Mouse (Mus musculus) kidney, postnatal 4 days (tissue): ENCODE results near the gene Whrn.

ENCODE experiments used
- DNase-seq, 2 experiments: peaks; one replicate each; pipeline ENCODE4 v3.0.0; 2021; ENCODE audit warnings: mixed read lengths in 2 of 2

Gene Whrn

DNA sequence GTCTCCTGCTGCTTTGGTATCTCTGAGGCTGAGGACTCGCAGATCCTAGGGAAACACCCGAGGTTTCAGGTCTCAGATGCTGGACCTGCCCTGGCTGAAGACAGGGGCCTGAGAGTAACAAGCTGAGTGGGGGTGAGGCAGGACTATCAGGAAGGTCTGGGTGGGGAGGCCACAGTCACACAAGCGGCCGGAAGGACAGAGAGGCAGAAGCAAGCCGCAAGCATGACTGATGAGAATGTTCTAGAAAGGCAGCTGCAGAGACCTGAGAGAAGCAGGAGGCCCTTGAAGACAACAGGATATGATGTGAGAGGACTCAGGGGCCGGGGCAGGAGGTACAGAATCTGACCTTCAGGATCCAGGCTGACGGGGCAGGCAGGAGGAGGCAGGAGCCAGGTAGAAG lies 91.6 kb downstream of the Whrn start:
- peak; percentile 16 to 20 for DNase-seq

DNA sequence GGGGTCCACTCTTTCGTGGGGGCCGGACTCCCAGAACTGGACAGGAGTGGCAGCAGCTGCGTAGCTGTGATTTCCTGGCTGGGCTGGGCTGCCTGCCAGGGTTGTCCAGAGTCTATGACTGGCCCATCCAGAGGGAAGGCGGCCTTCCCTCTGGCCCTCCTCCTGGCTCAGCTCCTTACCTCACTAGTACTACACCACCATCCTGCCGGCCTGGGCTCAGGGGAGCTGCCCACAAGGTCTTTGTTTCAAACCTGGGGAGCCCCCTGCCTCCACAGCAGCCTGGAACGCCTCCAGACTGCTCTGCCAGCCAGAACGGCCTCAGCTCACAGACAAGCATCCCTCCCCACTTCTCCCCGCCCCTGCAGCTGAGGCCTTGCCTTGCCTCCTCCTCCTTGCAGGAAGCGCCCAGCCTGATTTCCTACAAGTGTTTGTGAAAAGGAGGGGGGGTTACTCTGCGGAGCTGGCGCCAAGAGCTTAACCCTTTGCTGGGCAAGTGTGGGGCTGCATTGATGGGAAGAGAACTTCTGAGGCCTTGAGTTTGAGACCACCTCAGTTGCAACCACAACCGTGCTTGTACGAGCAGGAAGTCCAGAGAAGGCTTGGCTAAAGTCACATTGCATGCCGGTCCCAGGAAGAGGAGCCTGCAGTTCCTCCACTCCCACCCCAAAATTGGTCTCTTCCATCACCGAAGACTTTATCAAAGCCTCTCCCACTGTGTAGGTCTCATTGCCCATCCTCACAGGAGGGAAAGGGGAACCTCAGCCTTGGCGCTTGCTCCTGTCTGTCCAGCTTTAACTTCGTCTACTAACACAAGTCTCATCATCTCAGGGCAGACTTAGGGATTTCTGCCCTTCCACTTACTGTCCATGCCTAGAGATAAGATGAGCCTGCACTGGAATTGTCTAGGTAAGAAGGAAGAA lies 92.5 kb downstream of the Whrn start, which contains the start of gene Akna:
TSS of gene Akna (minus strand) at position 315 of the 920 bp plus-strand sequence.
- peak; percentile 94 to 96 for DNase-seq

DNA sequence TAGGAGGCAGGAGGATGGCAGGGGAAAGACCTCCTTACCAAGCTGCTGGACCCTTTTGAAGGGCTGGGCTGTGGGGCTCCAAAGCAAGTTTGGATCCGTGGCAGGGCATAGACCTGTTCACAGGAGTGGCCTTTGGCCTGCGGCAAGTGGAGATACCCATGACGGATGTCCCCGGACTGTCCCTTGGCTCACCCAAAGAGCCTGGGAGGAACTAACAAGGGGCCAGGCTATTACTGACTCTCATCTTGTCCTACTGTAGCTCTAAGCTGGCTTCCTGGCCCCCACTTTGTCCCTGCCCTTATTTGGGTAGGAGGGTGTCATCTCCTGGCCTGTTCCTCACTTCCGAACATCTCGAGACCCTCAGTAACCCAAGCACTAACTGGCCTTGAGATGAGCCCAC lies 93.2 kb downstream of the Whrn start:
- no peak for DNase-seq

DNA sequence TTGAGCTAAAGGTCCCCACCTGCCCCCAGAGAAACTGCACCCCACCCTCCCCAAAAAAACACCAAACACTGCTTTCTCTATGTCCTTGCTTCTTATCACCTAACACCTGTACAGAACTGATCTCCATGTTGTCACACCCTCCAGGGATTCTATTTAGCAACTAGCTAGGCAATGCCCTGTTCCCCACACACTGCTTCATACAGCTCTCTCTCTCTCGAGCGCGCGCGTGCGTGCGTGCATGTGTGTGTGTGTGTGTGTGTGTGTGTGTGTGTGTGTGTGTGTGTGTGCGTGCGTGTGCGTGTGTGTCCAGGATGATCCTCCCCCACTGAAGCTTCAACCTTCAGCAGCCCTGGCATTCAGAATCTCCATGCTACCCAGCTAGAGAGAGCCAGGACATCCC lies 93.7 kb downstream of the Whrn start:
- DNase-seq: no peak

DNA sequence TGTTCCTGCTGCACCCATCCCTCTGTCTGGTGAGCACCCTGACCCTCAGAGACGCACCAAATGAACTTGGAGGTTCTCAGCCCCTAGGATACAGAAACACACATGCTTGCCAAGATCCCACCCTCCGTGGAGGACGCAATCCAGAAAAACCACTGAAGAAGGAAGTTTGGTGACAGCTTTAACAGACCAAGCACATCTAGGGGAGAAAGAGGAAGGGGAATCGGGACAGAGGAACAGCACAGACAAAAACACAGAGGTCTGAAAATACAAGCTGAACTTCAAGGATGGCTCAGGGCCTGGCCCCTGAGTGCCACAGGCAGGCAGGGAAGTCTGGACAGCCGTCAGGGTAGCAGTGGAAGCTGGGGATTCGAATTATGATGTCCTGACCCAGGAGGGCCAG lies 94.2 kb downstream of the Whrn start:
- DNase-seq: peak in 1 of 2 experiments; percentile 7

DNA sequence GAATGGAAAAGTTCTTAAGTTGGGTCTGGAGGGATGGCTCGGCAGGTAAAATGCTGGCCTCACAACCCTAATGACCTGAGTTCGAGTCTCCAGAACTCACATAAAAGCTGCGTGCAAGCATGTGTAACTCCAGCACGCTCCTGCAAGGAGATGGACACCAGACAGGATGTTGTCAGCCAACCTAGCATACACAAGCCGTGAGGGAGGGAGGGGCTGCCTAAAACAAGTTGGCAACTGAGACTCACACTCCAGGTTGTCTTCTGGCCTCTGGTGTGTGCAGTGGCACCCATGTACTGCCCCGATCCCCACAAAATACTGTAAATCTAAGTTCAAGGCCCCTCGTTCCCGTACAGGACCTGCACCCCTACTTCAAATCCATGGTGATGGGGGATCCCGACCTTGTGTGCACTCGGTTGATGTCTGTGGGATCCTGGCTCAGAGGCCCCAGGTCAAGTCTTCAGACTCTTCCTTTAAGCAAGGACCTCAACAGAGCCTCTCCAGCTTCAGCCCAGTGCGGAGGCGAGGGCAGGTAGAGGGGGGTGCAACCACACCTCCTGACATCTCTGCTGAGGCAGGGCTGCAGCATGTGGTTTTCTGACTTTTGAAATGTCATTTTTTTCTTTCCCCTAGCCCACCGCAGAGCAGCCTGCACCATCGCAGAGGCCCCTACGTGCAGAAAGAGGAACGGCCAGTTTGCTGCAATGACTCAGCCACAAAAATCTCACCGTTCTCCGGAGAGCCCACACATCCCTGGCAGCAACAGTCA lies 95.1 kb downstream of the Whrn start:
- DNase-seq: no peak

DNA sequence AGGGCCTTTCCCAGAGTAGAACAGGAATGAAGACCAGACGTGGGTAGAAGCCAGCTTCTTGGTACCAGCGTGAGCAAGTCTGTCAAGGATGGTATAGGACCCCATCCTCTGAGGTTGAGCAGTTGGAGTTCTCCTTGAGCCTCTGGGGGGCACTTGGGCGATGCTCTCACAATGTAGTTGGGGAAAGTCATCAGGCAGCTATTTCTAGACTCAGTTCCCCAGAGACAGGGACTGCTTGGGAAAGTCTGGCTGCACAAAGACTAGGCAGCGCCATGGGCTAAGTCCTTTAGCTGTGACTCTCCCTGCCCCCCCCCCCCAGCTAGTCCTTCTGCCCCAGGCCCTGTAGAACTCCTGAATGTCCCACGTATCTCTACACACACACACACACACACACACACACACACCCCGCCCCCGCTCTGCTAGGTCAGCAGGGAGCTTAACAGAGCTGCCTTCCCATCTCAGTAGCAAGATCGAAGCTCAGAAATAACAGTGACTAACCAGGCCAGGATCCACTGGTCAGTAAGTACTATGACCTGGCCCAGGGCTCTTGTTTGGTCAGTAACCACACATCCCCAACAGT lies 96.0 kb downstream of the Whrn start:
- DNase-seq: peak in 1 of 2 experiments; percentile 14

DNA sequence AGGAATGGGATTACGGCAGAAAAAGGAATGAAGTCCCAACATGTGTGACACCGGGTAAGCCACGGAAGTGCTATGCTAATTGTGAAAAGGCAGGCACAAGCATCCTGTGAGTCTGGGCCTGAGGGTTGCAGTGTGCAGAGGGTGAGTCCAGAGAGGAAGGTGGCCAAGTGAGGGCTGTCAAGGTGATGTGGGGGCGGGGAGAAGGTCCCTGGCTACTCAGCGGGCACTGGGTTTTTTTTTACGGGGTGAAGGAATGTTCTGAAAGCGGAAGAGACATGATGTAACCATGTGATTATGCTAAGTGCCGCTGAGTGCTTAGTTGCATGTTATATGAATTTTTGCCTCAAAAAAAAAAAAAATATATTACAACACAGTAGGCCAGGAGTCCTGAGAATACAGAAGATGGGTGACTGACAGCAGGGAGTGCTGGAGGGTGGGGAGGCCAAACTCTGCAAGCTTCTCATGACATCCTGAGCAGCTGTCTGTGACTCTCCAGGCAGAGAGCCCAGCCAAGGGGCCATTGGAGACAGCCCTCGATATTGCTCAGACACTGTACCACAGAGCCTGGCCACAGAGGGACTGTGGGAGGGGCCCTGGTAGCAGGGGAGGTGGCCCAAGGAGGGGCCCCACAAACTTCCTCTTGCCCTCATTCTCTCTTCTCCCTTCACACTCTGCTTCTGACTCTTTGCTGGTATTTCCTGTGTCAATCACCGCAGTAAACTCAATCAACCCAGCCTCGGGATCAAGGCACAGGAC lies 96.8 kb downstream of the Whrn start:
- DNase-seq: peak; percentile 35 to 49

DNA sequence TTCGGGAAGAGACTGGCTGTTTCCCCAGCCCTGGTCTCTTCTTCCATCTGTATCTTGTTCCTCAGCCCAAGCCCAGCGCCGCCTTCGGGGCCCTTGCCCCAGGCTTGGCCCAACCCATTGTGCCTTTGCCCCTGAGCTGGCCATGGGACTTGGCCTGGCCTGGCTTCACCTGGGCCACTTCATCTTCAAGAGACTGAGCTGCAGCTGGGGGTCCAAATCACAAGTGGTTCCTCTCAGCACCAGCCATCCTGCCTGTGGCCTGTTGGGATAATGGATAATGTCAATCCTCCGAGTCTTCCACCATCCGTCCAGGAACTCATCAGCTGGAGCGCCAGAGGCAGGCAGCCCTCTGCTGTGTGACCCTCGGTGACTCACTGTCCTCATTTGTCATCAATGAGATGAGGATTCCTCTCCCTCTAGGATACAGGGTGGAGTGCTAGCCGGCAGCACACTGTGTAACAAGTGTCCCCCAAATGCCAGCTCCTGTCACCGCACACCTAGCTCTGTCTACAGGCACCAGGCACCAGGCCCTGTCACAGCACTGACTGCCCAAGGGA lies 97.7 kb downstream of the Whrn start:
- no peak for DNase-seq

DNA sequence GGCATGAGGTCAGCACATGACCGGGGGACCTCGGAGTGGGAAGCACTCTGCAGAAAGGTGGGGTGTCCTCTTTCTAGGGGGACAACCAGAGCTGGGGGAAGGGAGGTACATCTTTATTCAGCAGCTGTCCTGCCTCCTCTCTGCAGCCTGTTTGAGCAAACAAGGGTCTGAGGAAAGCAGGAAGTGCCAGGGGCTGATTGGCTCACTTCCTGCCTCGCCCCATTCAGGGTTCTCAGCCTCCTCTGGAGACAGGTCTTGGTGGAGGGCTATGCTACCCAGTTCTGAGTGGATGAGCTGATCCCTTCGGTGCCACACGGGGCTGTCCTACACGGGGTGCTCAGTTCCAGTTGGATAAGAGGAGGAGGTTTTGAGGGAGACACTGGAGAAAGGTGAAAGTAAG lies 104.5 kb downstream of the Whrn start:
- DNase-seq: no peak

DNA sequence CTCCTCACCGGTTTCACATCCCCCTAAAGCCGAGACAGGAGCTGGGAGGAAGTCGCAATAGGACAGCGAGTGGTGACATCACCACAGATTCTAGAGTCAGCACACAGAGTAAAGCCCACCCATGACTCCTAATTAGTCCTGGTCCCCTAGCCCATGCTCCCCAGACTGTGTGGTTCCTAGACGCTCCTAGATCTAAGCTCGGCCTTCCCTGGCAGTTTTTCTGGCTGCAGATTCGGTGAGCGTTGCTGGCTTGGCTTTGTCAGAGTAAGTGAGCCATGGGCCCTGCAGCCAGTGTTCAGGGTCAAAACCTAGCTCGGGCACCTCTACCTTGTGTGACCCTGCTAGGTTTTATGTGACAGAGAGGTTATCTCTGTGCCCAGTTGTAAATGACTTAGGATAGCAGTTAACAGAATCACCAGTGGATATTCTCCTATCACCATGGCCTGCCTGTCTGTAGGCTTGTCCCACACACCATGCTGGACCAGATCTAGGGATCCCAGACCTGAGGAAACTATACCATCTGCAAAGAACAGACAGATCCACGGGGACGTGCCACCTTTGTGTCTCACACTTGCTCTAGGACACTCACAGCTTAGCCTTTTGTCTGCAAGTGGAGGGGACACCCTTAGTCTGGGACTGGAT lies 105.8 kb downstream of the Whrn start:
- no peak for DNase-seq

DNA sequence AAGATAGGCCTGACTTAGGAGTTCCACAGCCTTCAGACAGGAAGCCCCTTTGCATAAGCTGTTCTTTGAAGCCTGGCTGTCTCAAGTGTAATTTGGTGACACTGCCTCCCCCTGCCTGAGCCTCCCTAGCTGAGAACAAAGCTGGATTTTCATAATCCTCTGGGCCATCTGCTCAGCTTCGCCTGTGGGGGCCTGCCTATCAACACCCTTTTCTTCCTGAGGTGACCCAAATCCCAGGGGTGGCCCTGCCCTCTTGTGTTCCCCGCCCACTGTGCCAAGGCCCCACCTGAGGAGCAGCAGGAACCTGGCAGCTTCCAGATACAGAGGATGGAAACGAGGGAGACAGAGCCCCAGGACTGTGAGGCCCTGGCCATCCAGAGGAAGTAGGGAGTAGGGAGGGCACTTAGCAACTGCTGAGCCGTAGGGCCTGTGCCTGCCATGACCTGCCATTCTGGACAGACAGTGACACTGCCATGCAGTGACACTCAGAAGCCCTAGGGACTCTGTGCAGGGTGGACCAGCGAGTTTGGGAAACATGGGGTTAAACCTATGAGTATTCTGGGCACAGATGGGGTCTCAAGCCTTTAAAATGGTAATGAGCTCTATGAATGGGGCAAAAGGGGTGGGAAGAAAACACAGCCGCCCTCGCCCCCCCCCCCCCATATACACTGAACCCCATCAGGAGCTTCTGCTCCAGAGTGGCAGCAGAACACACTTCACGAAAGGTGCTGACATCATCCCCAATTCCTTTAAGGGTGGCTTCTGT lies 106.5 kb downstream of the Whrn start:
- no peak for DNase-seq

DNA sequence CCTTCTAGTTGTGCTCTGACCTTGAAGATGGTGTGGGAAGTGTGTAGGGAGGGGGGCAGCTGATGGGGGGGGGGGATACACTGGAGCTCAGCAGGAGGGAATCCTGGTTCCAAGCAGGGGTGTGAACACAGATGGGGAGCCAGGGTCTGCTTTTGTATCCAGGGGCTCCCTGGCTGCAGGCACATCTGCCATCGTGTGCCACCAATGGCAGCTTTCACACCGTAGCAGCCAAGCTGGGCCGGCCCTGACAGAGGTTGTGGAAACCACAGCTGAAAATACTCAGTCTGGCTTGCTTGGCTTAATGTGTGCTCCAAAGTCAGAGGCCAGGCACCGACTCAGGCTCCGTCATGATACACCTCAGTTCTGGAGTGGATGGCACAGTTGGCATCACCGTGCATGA lies 107.8 kb downstream of the Whrn start:
- DNase-seq: no peak

DNA sequence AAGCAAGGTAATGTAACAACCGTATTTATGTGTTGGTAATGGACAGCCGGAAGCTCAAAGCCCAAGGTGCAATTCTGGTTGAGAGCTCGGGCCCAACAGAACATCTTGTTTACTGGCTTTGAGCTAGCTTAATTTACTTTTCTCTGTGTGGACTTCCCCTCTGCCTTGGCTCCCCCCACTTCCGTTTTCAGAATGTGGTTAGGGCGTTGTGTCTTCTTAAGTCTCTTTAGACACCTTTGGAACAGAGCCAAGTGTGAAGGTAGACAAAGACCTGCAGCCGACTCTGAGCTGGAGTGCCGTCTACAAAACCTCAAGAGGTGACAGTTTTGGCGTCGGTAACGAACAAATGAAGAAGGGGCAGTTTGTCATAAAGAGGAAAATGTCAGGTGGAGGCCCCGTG lies 110.0 kb downstream of the Whrn start:
- no peak for DNase-seq

DNA sequence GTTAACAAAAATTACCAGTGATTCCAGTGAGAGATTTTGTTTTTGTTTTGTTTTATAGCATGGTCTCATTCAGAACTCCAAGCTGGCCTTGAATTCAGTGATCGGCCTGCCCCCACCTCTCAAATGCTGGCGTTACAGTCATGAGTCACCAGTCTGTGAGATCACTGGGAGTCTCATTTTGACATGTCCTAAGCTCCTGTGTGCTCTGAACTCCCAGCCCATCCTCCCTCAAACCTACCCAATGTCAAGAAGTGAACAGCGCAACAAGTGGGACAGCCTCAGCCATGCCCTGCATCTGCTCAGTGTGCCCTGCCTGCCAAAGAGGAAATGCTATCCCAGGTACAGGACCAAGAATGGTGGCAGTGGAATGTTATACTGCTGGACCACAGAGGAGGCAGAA lies 110.5 kb downstream of the Whrn start:
- DNase-seq: no peak

DNA sequence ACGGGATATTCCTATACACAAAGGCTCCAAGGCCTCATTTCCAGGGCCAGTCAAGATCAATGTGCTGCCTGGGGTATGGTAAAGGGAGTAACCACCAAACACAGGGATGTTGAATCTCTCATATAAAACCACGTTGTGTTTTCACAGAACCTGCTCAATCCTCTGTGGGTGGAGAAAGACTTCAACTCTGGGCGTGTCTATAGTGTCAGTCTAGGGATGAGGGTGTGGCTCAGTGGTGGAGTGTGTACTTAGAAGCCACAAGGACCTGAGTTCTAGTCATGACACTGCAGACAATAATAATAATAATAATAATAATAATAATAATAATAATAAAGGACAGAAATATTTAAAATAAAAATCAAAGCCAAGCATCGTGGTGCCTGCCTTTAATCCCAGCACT lies 111.5 kb downstream of the Whrn start:
- no peak for DNase-seq

DNA sequence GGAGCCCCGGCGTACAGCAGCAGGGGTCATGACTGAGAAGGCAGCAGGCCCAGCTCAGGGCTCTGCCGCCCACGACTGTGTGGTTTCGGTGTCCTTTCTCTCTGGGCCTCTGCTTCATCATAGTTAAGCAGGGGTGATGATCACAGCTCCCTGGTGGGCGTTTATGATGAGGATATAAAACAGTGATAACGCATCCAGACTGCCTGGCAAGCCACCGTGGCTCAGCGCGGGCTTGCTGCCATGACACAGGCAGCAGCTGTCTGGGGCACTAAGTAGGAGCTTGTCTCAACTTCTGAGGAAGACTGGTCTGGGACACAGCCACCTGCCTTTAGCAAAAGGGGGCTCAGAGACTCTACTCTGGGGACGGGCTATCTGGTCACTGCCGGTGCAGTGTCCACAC lies 112.3 kb downstream of the Whrn start:
- DNase-seq: no peak

DNA sequence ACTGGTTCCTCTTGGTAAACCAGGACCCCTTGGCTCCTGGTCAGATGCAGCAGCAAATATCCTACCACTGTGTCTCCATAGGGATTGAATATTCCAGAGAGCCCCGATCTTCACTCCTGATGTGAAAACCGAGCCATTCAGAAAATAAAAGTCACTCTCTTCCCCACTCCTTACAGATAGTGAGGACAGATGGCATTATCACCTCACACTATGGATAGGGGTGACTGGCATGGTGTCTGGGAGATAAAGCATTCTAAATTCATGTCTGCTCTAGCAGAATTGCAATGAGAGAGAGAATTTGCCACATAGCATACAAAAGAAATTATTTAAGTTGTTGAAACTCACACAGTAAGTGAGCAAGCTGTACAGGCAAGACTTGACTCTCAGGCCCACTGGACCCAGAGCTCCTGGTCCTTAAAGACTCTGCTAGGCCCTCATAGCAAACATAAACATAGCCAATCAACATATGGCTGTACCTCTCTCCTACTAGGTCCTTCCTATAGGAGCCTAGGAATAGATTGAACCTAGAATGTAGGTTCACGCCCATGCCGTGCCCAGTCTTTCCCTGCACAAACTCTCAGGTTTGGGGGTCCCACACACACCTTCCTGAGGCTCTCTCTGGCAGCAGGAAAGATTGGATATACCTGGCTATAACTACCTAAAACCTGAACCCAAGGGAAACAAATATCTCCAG lies 113.0 kb downstream of the Whrn start:
- no peak for DNase-seq

DNA sequence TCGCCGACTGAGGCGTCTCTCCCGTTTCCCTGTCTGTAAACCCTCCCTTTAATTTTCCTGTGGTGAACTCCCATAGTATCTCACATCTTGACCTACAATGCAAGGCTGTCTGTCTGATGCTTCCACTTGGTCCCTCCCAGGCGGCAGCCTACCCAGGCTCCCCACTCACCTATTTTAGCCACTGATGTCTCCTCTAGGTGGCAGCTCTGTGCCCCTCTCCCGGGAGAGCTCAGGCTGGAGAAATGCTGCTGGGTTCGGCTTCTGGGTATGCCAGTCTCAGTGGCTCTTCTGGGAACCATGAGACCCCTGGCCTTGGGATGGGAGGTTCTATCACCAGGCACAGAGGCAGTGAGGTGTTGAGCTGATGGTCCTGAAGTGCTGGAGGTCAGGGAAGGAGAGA lies 118.3 kb downstream of the Whrn start:
- peak in 1 of 2 experiments; percentile 16 for DNase-seq

DNA sequence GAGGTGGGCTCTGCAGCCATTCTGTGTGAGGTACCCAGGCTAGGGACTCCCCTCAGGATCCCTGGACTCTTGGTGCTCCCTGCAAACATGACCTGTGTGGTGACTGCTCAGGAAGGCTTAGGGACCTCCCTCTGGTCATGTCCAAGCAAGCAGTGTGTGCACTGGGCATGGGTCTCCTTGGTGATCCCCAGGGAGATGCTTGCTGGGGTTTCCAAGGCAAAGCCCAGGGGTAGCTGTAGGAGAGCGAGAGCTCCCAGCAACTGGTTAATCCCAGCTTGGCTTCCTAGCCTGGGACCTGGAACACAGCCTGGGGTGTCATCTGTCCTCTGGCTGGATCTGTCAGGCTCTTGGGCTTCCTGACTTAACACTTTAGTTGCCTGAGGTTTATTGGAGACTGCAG lies 120.4 kb downstream of the Whrn start:
- peak; percentile 58 to 59 for DNase-seq

DNA sequence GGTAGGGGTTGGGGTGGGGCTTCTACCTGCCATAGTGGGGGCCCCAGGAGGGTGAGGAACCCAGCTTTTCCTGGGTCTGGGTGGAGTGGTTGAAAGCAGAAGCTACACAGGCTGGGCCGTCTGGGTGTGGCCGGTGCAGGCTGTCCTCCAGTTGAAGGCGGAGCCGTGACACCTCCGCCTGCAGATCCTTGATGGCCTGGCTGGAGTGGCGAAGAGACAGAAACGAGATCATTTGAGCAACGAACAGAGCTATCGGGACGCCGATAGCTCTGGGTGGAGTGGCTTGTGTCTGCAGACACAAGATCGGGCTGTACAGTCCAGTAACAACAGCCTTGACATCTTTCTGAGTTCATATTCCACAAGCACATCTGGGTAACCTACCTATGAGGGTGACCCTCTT lies 121.5 kb downstream of the Whrn start:
- no peak for DNase-seq
